Comparison of ENCODE assay signal across 21 mouse cellular contexts in genomic region chr4:63556665-63557064, GRCm38 (mm10). TPM values are rescaled to one million over a fixed set of nuclear protein-coding genes. Genes with fewer than 3 reads are reported as not detected.
DNase-seq lines count a peak whose midpoint lies in the region; ATAC-seq and TF ChIP-seq lines count a peak whose summit lies in the region.
"Had no signal": no experiment of that assay in that cellular context is flagged by ENCODE, and none has a peak within 500 bp of the region (broad histone marks: within the 10 kb centered on the region; RNA-seq: fewer than 3 reads in every experiment).

No protein-coding gene starts in this region.

- peaks cover 54% of the 10 kb centered on the region for H3K4me1 ChIP-seq in heart, embryonic 10.5 days
- H3K4me1 ChIP-seq in kidney, embryonic 15.5 days: peaks cover 48% of the 10 kb centered on the region
- H3K4me1 ChIP-seq in stomach, embryonic 15.5 days: peaks cover 39% of the 10 kb centered on the region
- peaks cover 12% of the 10 kb centered on the region for H3K4me1 ChIP-seq in stomach, postnatal 0 days (replicated peaks; ENCODE audit: control insufficient read depth, insufficient read depth)
- H3K4me1 ChIP-seq in embryonic facial prominence, embryonic 10.5 days: peaks cover 50% of the 10 kb centered on the region

- H3K4me3 ChIP-seq in heart, embryonic 10.5 days: no peak overlapping the region
- no peak overlapping the region for H3K4me3 ChIP-seq in kidney, embryonic 15.5 days (replicated peaks)
- H3K4me3 ChIP-seq in stomach, embryonic 15.5 days (replicated peaks): no peak overlapping the region
- no peak overlapping the region for H3K4me3 ChIP-seq in stomach, postnatal 0 days (ENCODE audit: low read depth, low read length)
- no peak overlapping the region for H3K4me3 ChIP-seq in embryonic facial prominence, embryonic 10.5 days
- H3K4me3 ChIP-seq: hindbrain, embryonic 13.5 days had no signal

- TF ChIP-seq CTCF in stomach, postnatal 0 days (IDR thresholded peaks at IDR 0.05; ENCODE audit: low read depth): no peak

- H3K27me3 ChIP-seq in heart, embryonic 10.5 days (ENCODE audit: insufficient read depth, poor library complexity, severe bottlenecking): no peaks in the 10 kb centered on the region; the same call in 1 of the 2 replicates
- no peaks in the 10 kb centered on the region for H3K27me3 ChIP-seq in kidney, embryonic 15.5 days
- no peaks in the 10 kb centered on the region for H3K27me3 ChIP-seq in stomach, embryonic 15.5 days (replicated peaks)
- H3K27me3 ChIP-seq in stomach, postnatal 0 days (ENCODE audit: control insufficient read depth, insufficient read depth, low read length): no peaks in the 10 kb centered on the region
- H3K27me3 ChIP-seq in embryonic facial prominence, embryonic 10.5 days (replicated peaks; ENCODE audit: low read depth, poor library complexity, severe bottlenecking): no peaks in the 10 kb centered on the region
- H3K27me3 ChIP-seq: Patski had no signal

- no peak overlapping the region for H3K9ac ChIP-seq in kidney, embryonic 15.5 days
- H3K9ac ChIP-seq in stomach, embryonic 15.5 days: no peak overlapping the region
- no peak overlapping the region for H3K9ac ChIP-seq in stomach, postnatal 0 days (ENCODE audit: low read length)
- H3K9ac ChIP-seq: hindbrain, embryonic 13.5 days; lung, embryonic 14.5 days had no signal

- no peak for DNase-seq in heart, embryonic 10.5 days (ENCODE audit: low spot score)
- no peak for DNase-seq in heart, postnatal 4 days
- no peak for DNase-seq in kidney, adult 9 months
- no peak for DNase-seq in stomach, postnatal 0 days (ENCODE audit: low spot score)
- no peak for DNase-seq in embryonic facial prominence, embryonic 10.5 days (ENCODE audit: low spot score)
- no peak for DNase-seq in neural tube, embryonic 10.5 days (ENCODE audit: extremely low spot score, low spot score)
- DNase-seq: cerebellum, adult 11 months; cerebellum, postnatal 36 days; gastrocnemius, postnatal 25 days; layer of hippocampus, postnatal 36 days; left cerebral cortex, postnatal 4 days; thymus, postnatal 25 days had no signal

- WGBS in heart, embryonic 10.5 days: 59% methylated on average over 5 of the region's 5 CpGs
- WGBS in kidney, embryonic 15.5 days: 62% methylated on average over 5 of the region's 5 CpGs
- WGBS in stomach, embryonic 15.5 days: 51% methylated on average over 5 of the region's 5 CpGs
- 57% methylated on average over 5 of the region's 5 CpGs for WGBS in stomach, postnatal 0 days
- 67% methylated on average over 5 of the region's 5 CpGs for WGBS in embryonic facial prominence, embryonic 10.5 days

- H3K4me2 ChIP-seq in kidney, embryonic 15.5 days: no peak overlapping the region
- no peak overlapping the region for H3K4me2 ChIP-seq in stomach, embryonic 15.5 days
- H3K4me2 ChIP-seq in stomach, postnatal 0 days (replicated peaks; ENCODE audit: low read depth): no peak overlapping the region
- H3K4me2 ChIP-seq: hindbrain, embryonic 13.5 days had no signal

- TF ChIP-seq EP300 in stomach, postnatal 0 days (optimal IDR thresholded peaks at IDR 0.05): no peak

- H3K36me3 ChIP-seq in heart, embryonic 10.5 days: peaks cover 17% of the 10 kb centered on the region
- peaks cover 39% of the 10 kb centered on the region for H3K36me3 ChIP-seq in kidney, embryonic 15.5 days
- peaks cover 14% of the 10 kb centered on the region for H3K36me3 ChIP-seq in stomach, embryonic 15.5 days
- no peaks in the 10 kb centered on the region; the same call in 1 of the 2 replicates for H3K36me3 ChIP-seq in stomach, postnatal 0 days (ENCODE audit: control insufficient read depth, insufficient read depth, low read length)
- peaks cover 34% of the 10 kb centered on the region for H3K36me3 ChIP-seq in embryonic facial prominence, embryonic 10.5 days (replicated peaks)

- ATAC-seq in kidney, embryonic 15.5 days (replicated peaks; ENCODE audit: low FRiP score): no peak
- no peak for ATAC-seq in stomach, embryonic 15.5 days (ENCODE audit: insufficient read depth, low FRiP score, low read depth)
- no peak for ATAC-seq in stomach, postnatal 0 days (ENCODE audit: low FRiP score, low TSS enrichment)
- ATAC-seq: intestine, embryonic 16.5 days; Patski had no signal

- H3K9me3 ChIP-seq in heart, embryonic 10.5 days: no peaks in the 10 kb centered on the region
- H3K9me3 ChIP-seq in kidney, embryonic 15.5 days (replicated peaks): no peaks in the 10 kb centered on the region
- no peaks in the 10 kb centered on the region for H3K9me3 ChIP-seq in stomach, embryonic 15.5 days
- no peaks in the 10 kb centered on the region for H3K9me3 ChIP-seq in stomach, postnatal 0 days (ENCODE audit: control insufficient read depth, low read length)
- no peaks in the 10 kb centered on the region for H3K9me3 ChIP-seq in embryonic facial prominence, embryonic 10.5 days
- H3K9me3 ChIP-seq: hindbrain, embryonic 13.5 days had no signal

- peak overlapping the region; percentile 98; the same call in 1 of the 2 replicates for H3K27ac ChIP-seq in heart, embryonic 10.5 days
- peak overlapping the region; percentile 54; the same call in 1 of the 2 replicates for H3K27ac ChIP-seq in kidney, embryonic 15.5 days
- H3K27ac ChIP-seq in stomach, embryonic 15.5 days: 0 out of 2 replicates have a peak overlapping the region, but pooled peaks have one; percentile 6
- H3K27ac ChIP-seq in stomach, postnatal 0 days (replicated peaks): no peak overlapping the region
- no peak overlapping the region for H3K27ac ChIP-seq in embryonic facial prominence, embryonic 10.5 days (replicated peaks)
- H3K27ac ChIP-seq: hindbrain, embryonic 13.5 days had no signal

RNA-seq across cellular contexts. Expression of gene Tmem268, which starts 1.9 kb away (rescaled TPM):
- polyA plus RNA-seq in heart, embryonic 10.5 days (2016; fragmentation: Nextera tagmentation; extraction: Ambion mirVana): 7.9 and 9.3 TPM in 2 replicates
- total RNA-seq in heart, postnatal 4 days (2021): 1 to 10 TPM; 4.3 to 4.9 TPM
- polyA plus RNA-seq in kidney, embryonic 15.5 days (2015; fragmentation: Nextera tagmentation; extraction: Ambion mirVana): 5.9 and 7.8 TPM in 2 replicates
- polyA plus RNA-seq in stomach, embryonic 15.5 days (2015; fragmentation: Nextera tagmentation; extraction: Ambion mirVana): 8.2 and 8.3 TPM in 2 replicates
- 4.3 and 4.9 TPM in 2 replicates for polyA plus RNA-seq in stomach, postnatal 0 days (2015; fragmentation: Nextera tagmentation; extraction: Ambion mirVana)
- 10.2 and 10.6 TPM in 2 replicates for polyA plus RNA-seq in embryonic facial prominence, embryonic 10.5 days (2016; fragmentation: Nextera tagmentation; extraction: Ambion mirVana)

RNA-seq across cellular contexts. Expression of gene Atp6v1g1, which starts 12.1 kb away (rescaled TPM):
- 190 and 227 TPM in 2 replicates for polyA plus RNA-seq in heart, embryonic 10.5 days (2016; fragmentation: Nextera tagmentation; extraction: Ambion mirVana)
- 100 to 1,000 TPM; 158 to 159 TPM for total RNA-seq in heart, postnatal 4 days (2021)
- 287 and 307 TPM in 2 replicates for polyA plus RNA-seq in kidney, embryonic 15.5 days (2015; fragmentation: Nextera tagmentation; extraction: Ambion mirVana)
- 248 and 268 TPM in 2 replicates for polyA plus RNA-seq in stomach, embryonic 15.5 days (2015; fragmentation: Nextera tagmentation; extraction: Ambion mirVana)
- polyA plus RNA-seq in stomach, postnatal 0 days (2015; fragmentation: Nextera tagmentation; extraction: Ambion mirVana): 221 and 234 TPM in 2 replicates
- polyA plus RNA-seq in embryonic facial prominence, embryonic 10.5 days (2016; fragmentation: Nextera tagmentation; extraction: Ambion mirVana): 244 and 267 TPM in 2 replicates

RNA-seq across cellular contexts. Expression of gene Gm11213, which starts 48.4 kb away (rescaled TPM):
- not detected in 2 replicates for polyA plus RNA-seq in heart, embryonic 10.5 days (2016; fragmentation: Nextera tagmentation; extraction: Ambion mirVana)
- not detected for total RNA-seq in heart, postnatal 4 days (2021)
- not detected in 2 replicates for polyA plus RNA-seq in kidney, embryonic 15.5 days (2015; fragmentation: Nextera tagmentation; extraction: Ambion mirVana)
- not detected in 2 replicates for polyA plus RNA-seq in stomach, embryonic 15.5 days (2015; fragmentation: Nextera tagmentation; extraction: Ambion mirVana)
- not detected in 2 replicates for polyA plus RNA-seq in stomach, postnatal 0 days (2015; fragmentation: Nextera tagmentation; extraction: Ambion mirVana)
- not detected in 2 replicates for polyA plus RNA-seq in embryonic facial prominence, embryonic 10.5 days (2016; fragmentation: Nextera tagmentation; extraction: Ambion mirVana)
- total RNA-seq: gastrocnemius, postnatal 25 days; layer of hippocampus, postnatal 36 days; left cerebral cortex, postnatal 4 days had no signal
- polyA plus RNA-seq: embryonic facial prominence, embryonic 11.5 days; hindbrain, embryonic 13.5 days; intestine, embryonic 16.5 days; large intestine, adult 2 months; lung, embryonic 14.5 days; Patski; small intestine, adult 2 months had no signal

Comparison
In these comparisons a context has a peak if more than half of its experiments do, and no peak if none do; other contexts are left out.
1. H3K27ac ChIP-seq: peak in heart, embryonic 10.5 days (single experiment), kidney, embryonic 15.5 days (single experiment) and stomach, embryonic 15.5 days (single experiment); none in stomach, postnatal 0 days (single experiment) and embryonic facial prominence, embryonic 10.5 days (single experiment).